Mouse (Mus musculus) cerebral cortex, adult 2 months (tissue): Measurements from ENCODE around the gene Mycn.

ENCODE experiments used
- WGBS: fragments of 180-500 bp; shearing (Covaris S2); methylation state at CpG from one replicate; pipeline ENCODE4 v1.1.7; 2018; 5-methylcytosine and 5-hydroxymethylcytosine counted together

Mycn gene

DNA sequence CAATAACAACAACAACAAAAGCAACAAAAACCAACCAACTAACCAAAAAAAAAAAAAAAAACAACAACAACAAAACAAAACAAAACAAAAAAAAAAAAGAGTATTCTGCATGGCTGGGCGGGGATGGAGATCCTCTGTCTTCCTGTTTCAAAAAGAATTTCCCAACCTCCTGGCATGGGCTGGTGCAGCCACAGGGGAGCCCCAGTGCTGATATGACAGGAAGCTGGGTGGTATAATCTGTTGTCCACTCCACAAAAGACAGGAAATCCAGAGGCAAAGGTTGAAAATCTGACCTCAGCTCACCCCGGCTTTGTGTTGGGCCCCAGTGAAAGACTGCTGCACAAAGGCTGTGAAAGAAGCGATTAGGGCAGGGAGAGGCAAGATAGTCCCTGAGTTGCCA lies 17.3 kb downstream of the Mycn start:
- WGBS, result 84% methylated on average over 3 of the region's 3 CpGs

DNA sequence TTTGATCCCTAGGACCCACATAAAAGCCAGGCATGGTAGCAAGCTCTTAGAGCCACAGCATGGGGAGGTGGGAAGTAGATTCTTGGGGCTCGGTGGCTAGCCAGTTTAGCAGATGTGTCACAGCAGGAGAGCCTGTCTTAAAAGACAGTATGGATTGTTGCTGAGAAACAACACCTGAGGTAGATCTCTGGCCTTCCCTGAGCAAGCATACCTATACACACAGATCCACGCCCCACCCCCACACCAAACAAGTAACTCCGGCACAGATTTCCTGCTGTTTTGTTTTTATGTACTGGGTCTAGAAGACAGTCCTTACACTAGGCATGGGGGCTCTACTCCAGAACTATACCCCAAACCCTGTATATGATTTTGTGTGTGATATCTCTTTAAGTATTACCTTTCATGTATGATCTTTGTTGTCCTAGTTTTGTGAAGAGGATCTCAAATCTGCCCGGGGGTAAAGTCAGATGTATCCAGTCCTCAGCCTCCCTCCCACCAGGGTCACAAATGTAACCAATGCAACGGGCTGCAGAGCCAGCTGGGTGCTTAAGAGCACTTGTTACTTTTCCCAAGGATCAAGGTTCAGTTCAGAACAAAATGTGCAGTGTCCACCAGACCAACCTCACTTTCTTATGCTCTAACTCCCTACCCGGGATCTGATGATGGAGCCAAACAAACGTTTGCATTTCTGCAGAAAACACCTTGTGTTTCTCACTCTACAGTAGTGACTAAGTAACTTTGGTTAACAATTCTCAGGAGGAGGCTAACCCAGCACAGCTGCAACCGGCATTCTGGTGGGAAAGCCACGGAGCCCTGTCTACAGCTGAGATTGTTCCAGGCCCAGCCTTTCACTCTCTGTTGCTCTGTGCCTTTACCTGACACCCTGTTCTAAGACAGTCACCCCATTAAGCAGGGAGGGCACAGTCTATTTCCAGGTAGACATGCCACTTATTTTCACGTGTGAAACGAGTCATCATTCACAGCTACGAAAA lies 21.3 kb downstream of the Mycn start:
- WGBS, result 62% methylated on average over 12 of the region's 12 CpGs

DNA sequence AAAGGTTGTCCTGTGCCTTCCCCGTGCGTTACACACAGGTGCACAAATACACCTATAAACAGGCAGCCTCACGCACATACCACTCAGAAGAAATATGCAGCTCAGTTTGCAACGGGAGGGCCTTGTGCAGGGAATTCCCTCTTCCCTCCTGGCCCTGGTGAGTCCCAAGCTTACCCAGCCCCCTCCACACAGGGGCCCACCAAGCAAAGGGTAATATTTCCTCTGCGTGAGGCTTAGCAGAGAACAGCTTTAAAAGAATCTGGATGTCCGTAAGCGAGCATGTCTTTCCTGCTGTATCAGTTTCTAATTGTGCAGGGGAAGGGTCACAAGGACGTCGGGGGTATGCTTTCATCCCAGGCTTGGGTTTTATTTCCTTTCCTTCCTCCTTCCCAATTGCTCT lies 25.4 kb downstream of the Mycn start:
- WGBS, result 76% methylated on average over 9 of the region's 9 CpGs

DNA sequence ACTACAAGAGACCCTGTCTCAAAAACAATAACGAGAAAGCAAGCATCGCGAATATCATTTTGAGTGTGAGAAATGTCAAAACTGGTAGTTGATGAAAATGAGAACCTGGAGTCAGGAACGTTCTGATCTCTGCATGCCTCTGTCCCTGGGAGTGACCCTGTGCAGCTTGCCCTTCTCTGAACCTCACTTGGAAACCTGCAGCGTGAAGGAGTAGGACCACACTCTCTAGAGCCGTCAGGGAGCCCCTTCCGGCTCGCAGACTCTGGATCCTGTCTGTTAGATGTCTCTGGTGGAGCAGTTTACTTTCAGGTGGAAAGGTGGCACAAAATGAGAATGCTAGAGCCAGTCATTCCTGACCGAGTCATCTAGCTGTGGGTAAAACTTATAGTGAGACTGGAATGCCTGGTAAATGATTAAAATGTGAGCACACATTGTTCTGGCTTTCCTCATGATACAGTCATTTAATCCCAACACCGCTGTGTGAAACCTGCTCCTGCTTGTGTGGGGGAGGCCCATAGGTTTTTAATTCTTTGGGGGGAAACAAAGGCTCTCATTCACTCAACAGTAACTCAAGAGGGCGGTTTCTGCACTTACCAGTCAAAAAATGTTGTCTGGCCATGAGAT lies 31.2 kb downstream of the Mycn start:
- WGBS, result 91% methylated on average over 11 of the region's 11 CpGs

DNA sequence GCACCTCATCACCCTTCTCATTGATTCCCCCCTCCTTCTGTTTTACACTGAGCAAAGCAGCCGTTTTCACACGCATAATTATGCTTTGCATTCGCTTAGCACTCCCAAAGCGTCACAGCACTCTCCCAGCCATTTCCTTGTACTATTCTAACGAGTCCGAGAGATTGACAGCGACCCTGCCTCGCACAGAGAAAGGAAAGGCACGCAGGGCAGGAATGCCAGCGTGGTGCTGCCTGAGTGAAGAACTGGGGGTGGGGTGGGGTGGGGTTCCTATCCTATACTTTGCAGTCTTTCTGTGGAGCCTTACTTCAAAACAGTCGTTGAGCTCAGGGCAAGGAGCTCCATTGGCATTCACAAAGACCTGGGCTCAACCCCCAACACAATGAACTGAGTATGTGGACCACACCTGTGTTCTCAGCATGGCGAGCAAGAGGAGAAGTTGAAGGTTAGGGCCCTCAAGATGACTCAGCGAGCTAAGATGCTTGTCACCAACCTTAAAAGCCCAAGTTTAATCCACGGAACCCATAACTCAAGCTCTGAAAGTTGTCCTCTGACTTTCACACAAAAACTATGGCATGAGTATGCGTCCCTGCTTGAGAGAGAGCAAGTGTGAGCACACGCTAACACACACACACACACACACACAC lies 32.0 kb downstream of the Mycn start:
- WGBS, result 52% methylated on average over 16 of the region's 16 CpGs

DNA sequence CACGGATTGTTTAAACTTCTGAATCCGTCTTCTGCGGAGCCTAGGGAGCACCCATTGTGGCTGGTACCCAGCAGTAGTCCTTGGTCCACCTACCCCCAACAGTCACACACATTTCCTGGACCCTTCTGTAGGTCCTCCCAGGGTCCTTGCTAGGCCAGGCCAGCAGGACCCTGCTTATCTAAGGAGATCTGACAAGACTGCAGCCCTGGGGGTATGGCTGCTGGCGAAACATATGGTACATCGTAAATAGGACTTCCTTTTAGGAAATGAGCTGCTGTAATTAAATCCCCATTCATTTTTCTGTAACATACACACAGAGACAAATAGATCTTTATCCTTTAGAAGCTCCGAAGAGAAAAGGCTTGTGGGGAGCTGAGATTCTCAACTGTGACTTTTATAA lies 34.9 kb downstream of the Mycn start:
- 45% methylated on average over 6 of the region's 6 CpGs for WGBS

DNA sequence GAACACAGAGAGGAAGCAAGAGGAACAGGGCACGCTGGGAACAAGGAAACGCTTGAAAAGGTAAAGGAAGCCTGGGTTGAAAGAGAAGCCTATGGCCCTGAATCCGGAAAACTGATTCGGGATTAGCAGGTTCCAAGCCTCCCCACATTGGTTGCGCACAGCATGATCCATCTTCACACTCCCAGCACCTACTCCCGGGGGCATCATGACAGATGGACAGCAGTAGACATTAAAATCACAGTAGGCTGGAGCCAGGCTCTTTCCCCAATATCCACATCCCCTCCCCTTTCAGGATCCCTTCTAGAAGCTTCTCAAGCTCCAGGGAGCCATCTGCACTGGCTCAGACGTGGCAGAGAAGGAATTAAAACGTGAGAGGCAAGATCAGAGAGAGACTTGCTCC lies 35.4 kb downstream of the Mycn start:
- WGBS, result 68% methylated on average over 8 of the region's 8 CpGs

DNA sequence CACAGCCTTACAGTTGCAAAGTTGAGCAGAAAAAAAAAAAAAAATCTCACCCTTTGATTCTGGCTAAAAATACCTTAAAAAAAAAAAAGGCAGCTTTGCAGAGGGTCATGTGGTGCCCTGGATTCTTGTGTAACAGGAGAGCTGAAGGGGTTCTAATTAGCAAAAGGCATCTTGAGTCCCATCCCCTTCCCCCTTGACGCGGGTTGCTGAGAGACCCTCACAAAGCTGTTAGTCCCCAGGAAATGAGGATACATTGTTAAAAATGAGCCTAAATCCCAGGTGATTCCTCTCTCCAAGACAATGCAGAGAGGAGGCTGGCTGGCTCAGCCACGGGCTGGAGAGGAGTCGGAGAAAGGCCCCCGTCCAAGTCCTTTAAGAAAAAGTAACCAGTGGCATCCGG lies 36.6 kb downstream of the Mycn start:
- 57% methylated on average over 6 of the region's 6 CpGs for WGBS

DNA sequence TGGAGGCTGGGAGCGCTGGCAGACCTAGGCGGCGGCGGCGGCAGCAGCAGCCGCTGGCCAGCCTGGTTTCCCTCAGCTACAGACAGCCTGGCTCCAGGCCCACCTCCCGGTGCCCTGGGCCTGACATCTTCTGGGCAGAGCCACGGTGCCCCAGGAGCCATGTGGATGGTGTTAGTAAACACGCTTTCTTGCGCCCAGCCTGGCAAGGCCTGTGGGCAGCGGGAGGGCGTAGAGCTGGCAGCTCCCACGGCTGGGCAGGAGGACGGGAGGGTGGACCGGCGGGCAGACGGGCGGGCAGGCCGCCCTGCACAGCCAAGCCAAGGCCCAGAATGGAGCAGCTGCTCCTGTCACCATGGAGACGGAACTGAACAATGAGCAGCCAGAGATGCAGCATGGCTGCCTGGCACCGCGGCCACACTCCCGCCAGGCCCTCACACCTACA lies 37.2 kb downstream of the Mycn start:
- 3% methylated on average over 23 of the region's 23 CpGs for WGBS

DNA sequence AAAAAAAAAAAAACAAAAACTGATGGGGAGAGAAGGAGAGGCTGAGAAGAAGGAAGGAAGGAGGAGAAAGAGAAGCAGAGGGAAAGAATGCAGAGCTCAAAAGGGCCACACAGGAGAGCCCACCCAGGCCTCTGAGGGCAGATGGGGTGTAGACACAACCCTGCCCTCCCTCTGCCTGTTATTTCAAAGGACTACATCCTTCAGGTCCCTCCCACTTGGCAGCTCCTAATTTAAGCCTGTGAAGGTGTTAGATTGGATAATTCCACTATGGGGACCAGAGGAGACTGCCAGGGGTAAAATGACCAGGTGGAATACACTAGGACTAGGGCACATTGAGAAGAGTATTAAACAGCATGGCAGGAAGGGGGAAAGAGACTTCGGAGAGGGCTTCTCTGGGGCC lies 37.6 kb downstream of the Mycn start:
- 7% methylated on average over 1 of the region's 1 CpGs for WGBS

DNA sequence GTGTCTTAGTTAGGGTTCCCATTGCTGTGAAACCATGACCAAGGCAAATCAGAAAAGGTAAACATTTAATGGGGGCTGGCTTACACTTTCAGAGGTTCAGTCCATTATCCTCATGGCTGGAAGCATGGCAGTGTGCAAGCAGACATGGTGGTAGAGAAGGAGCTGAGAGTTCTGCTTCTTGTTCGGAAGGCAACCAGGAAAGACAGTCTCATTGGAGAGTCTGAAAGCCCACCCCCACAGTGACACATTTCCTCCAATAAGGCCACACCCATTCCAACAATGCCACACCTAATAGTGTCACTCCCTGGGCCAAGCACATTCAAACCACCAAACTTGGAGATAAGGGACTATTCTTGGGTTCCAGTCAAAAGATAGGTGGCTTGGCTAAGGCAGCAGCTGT lies 39.3 kb downstream of the Mycn start:
- 94% methylated on average over 1 of the region's 1 CpGs for WGBS

DNA sequence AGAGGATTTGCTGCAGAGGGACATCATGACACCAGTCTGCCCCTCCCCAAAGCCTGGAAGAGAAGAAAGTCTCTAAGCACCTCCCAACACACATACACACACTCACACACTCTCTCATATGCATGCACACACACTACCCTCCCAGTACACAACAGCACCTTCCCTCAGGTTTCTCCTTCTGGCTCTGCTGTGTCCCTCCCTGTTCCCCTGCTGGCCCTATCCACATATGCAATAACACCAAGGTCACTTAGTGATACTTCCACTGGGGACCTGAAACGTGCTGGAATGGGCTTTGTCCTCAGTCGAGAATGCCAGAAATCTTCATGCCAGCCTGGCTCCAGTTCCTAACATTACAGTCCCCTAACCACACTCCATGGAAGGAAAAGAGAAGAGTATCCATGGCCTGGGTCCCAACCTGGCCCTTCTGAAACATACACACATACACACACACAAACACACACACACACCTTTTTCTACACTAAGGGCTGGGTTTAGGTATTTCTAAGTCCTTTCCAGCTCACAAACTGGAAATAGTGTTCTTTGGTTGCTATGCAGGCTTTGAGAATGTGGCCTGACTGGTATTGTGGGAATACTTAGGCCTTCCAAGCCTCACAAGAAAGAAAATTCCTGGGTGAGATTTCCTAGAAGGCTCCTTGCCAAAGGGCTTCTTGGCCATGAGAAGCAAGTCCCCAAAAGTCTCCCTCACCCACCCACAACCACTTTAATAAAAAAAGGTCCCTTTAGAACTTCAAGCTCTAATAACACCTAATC lies 43.2 kb downstream of the Mycn start:
- WGBS, result 60% methylated on average over 2 of the region's 2 CpGs

DNA sequence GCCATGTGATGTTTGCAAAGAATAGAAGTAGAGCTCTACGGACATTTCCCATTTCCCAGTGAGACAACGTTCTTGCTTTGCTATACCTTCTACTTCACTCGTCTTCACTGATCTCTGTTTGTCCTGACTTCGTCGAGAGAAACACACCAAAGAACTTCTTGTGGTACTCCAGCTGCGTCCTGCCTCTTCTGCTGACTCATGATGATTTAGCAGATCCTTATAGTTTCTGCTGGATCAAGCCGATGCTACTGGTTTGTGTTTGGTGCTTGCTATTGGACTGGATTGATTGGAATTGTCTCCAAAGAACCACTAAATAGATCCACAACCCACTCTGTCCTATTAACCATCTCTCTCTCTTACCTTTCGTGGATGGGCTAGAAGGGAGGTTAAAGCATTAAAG lies 47.7 kb downstream of the Mycn start:
- WGBS, result 93% methylated on average over 8 of the region's 8 CpGs

DNA sequence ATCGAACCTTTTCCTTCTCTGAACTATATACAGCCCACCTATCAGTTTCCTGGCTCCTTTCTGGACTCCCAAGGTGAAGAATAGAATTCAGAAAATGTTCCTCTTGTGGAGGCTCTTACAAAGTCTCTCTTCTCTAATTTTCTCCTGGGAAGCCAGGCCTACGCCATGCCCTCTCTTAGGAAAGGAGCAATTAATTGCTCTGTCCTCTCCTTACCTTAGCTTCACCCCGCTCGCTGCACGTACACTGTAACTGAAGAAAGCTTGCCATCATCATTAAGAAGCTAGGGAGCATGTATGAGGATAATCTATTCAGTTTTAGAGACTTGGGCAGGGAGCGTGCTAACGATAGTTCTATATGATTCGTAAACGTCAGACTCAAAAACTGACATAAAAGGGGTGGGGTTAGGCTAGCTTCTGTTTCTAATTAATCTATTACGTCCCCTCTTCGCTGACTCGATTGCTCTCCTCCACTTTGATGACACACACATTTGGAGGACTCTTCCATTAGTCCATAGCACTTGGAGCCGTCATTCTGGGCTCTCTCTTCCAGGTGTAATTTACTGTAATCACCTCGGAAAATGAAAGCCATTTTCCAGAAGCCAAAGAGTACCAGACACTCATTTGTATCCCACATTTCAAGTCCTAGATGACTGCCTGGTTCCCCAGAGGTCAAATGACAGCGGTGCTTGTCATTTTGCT lies 55.4 kb downstream of the Mycn start:
- 88% methylated on average over 15 of the region's 15 CpGs for WGBS
